Comparison of ENCODE assay signal across 8 mouse cellular contexts in the genomic region with DNA sequence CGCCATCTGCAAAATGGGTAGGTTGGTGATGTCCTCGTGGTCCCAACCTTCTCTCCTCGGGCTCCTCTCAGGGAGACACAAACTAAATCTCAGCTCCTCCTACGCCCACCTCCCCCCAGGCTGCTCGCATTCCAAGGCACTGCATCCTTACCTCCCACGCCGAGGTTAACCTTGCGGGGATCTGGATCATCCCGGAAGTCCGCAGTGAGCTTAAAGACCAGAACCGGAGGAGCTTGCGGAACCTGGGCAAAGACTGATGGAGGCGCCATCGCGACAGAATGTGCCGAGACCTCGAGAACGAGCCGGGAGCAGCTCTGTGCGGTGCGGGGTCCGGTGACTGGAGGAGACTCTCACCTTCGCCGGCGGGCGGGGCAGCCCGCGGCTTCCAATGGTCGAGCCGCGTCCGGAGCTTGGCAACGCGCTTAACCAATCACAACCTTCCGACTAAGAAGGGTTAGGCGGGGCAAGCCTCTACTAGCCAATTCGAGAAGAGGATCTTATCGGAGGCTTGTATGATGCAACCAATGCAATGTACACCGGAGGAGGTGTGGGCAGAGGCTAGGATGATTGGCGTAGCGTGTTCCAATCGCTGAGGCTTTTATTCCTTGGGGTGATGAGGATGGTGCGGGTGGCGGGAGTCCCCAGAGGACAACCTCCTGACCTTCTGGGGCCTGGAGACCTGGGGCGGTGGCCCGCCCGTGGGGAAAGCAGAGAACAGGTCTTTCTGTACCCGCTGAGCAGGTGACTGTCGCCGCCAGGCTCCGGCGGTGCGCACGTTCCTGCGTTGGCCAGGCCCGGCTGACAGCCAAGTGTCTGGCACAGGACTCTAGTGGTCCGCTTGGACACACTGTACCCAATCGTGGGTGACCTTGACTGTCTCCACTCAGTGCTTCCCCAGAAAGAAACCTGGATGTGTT. TPM values are rescaled to one million over a fixed set of nuclear protein-coding genes. Genes with fewer than 3 reads are reported as not detected.
DNase-seq lines count a peak whose midpoint lies in the region; ATAC-seq and TF ChIP-seq lines count a peak whose summit lies in the region.

TSS of gene Got1 (minus strand) at position 419 of the 917 bp plus-strand sequence.

- H3K9me3 ChIP-seq in MEL (replicated peaks; ENCODE audit: insufficient read depth, low read length), result no peaks in the 10 kb centered on the region
- H3K9me3 ChIP-seq in forebrain, postnatal 0 days (ENCODE audit: low read length), result no peaks in the 10 kb centered on the region
- no peaks in the 10 kb centered on the region for H3K9me3 ChIP-seq in lung, embryonic 15.5 days

- peak in 1 of 2 experiments; percentile 44; a peak in 2 of 4 replicates for TF ChIP-seq EP300 in MEL (IDR thresholded peaks at IDR 0.05; ENCODE audit: low read depth in 1 of 2, low read length in 2 of 2)

- peak; percentile 100 for ATAC-seq in forebrain, postnatal 0 days
- peak; percentile 99 for ATAC-seq in lung, embryonic 15.5 days (ENCODE audit: borderline replicate concordance, extremely low read depth, low FRiP score, low TSS enrichment)

- peak within 1 kb of the TSS; percentile 66 to 93 for H3K4me3 ChIP-seq in MEL (ENCODE audit: control insufficient read depth in 1 of 2, insufficient read depth in 1 of 2, low read depth in 2 of 2, low read length in 2 of 2)
- peak within 1 kb of the TSS; percentile 73 for H3K4me3 ChIP-seq in cerebellum, adult 2 months (replicated peaks; ENCODE audit: insufficient read depth, low read depth, low read length)
- H3K4me3 ChIP-seq in forebrain, postnatal 0 days (ENCODE audit: low read depth, low read length), result peak within 1 kb of the TSS; percentile 78
- H3K4me3 ChIP-seq in lung, embryonic 15.5 days, result peak within 1 kb of the TSS; percentile 60

- peak; percentile 75 to 92 for TF ChIP-seq POLR2A in MEL (IDR thresholded peaks at IDR 0.05; ENCODE audit: control insufficient read depth in 1 of 2, insufficient read depth in 1 of 2, low read depth in 1 of 2, low read length in 2 of 2, poor library complexity in 1 of 2)
- peak; percentile 79 for TF ChIP-seq POLR2A in cerebellum, adult 2 months (IDR thresholded peaks at IDR 0.05; ENCODE audit: borderline replicate concordance, insufficient read depth, low read length)

- peak within 1 kb of the TSS; percentile 90 for H3K9ac ChIP-seq in MEL (ENCODE audit: control insufficient read depth, low read depth, low read length, poor library complexity, severe bottlenecking)
- peak within 1 kb of the TSS; percentile 91 for H3K9ac ChIP-seq in forebrain, postnatal 0 days
- H3K9ac ChIP-seq in lung, embryonic 15.5 days, result peak within 1 kb of the TSS; percentile 49

- H3K4me1 ChIP-seq in MEL (ENCODE audit: control insufficient read depth in 1 of 2, insufficient read depth in 2 of 2, low read length in 2 of 2), result peaks cover 8 to 16% of the 10 kb centered on the region in 2 experiments; a peak in 3 of 4 replicates
- H3K4me1 ChIP-seq in cerebellum, adult 2 months (ENCODE audit: control insufficient read depth, insufficient read depth, low read length), result no peaks in the 10 kb centered on the region; the same call in 1 of the 2 replicates
- H3K4me1 ChIP-seq in forebrain, postnatal 0 days (ENCODE audit: insufficient read depth), result peaks cover 17% of the 10 kb centered on the region
- H3K4me1 ChIP-seq in lung, embryonic 15.5 days, result peaks cover 20% of the 10 kb centered on the region

- WGBS in cerebellum, adult 2 months, result under 1% methylated on average over 57 of the region's 58 CpGs
- WGBS in forebrain, postnatal 0 days, result under 1% methylated on average over 58 of the region's 58 CpGs
- under 1% methylated on average over 56 of the region's 58 CpGs for WGBS in lung, embryonic 15.5 days

- peaks cover 44% of the 10 kb centered on the region for H3K79me2 ChIP-seq in MEL (ENCODE audit: control insufficient read depth, insufficient read depth, low read length, poor library complexity)

- no peak for TF ChIP-seq RAD21 in MEL (IDR thresholded peaks at IDR 0.05; ENCODE audit: low read depth, low read length)

- no peaks in the 10 kb centered on the region for H3K27me3 ChIP-seq in MEL (ENCODE audit: control insufficient read depth in 1 of 2, insufficient read depth in 2 of 2, low read length in 2 of 2)
- H3K27me3 ChIP-seq in cerebellum, adult 2 months (ENCODE audit: control insufficient read depth, insufficient read depth, low read length), result no peaks in the 10 kb centered on the region
- H3K27me3 ChIP-seq in forebrain, postnatal 0 days (ENCODE audit: insufficient read depth, low read length), result no peaks in the 10 kb centered on the region
- H3K27me3 ChIP-seq in lung, embryonic 15.5 days, result peaks cover 9% of the 10 kb centered on the region; the same call in 1 of the 2 replicates

- peak; percentile 100 for DNase-seq in MEL (ENCODE audit: low read depth, low spot score)
- DNase-seq in cerebellum, adult 2 months, result peak; percentile 97 to 99
- peak; percentile 98 for DNase-seq in forebrain, postnatal 0 days
- DNase-seq in heart, postnatal 4 days, result peak; percentile 95
- DNase-seq in layer of hippocampus, adult 8-10 months (ENCODE audit: low spot score in 2 of 2), result peak; percentile 97 to 98
- peak; percentile 94 for DNase-seq in ovary, adult 18-20 months (ENCODE audit: low spot score)
- DNase-seq in thymus, postnatal 0 days (ENCODE audit: low spot score), result peak; percentile 97

- H3K36me3 ChIP-seq in MEL (ENCODE audit: control insufficient read depth in 1 of 2, insufficient read depth in 2 of 2, low read length in 2 of 2), result peaks cover 8 to 23% of the 10 kb centered on the region in 2 experiments
- H3K36me3 ChIP-seq in forebrain, postnatal 0 days (ENCODE audit: insufficient read depth), result no peaks in the 10 kb centered on the region
- no peaks in the 10 kb centered on the region for H3K36me3 ChIP-seq in lung, embryonic 15.5 days

- H3K27ac ChIP-seq in MEL (ENCODE audit: control insufficient read depth, low read depth, low read length), result peak within 1 kb of the TSS; percentile 82
- peak within 1 kb of the TSS; percentile 99 for H3K27ac ChIP-seq in cerebellum, adult 2 months (ENCODE audit: insufficient read depth, low read length)
- peak within 1 kb of the TSS; percentile 78 for H3K27ac ChIP-seq in forebrain, postnatal 0 days (ENCODE audit: low read depth, low read length)
- no peak within 1 kb of the TSS for H3K27ac ChIP-seq in lung, embryonic 15.5 days

- peak within 1 kb of the TSS; percentile 91 for H3K4me2 ChIP-seq in forebrain, postnatal 0 days (ENCODE audit: low read depth)
- H3K4me2 ChIP-seq in lung, embryonic 15.5 days, result peak within 1 kb of the TSS; percentile 79

- TF ChIP-seq CTCF in MEL (IDR thresholded peaks at IDR 0.05 in 2 of 3, conservative IDR thresholded peaks at IDR 0.05 in 1 of 3; ENCODE audit: control insufficient read depth in 1 of 3, insufficient read depth in 1 of 3, low read depth in 2 of 3, low read length in 3 of 3, poor library complexity in 1 of 3, severe bottlenecking in 1 of 3), result no peak
- TF ChIP-seq CTCF in cerebellum, adult 2 months (IDR thresholded peaks at IDR 0.05; ENCODE audit: borderline replicate concordance, insufficient read depth, low read depth, low read length), result no peak
- TF ChIP-seq CTCF in forebrain, postnatal 0 days (IDR thresholded peaks at IDR 0.05; ENCODE audit: low read depth), result no peak

TF ChIP-seq in MEL, 35 proteins besides CTCF, POLR2A, EP300 and RAD21 (continues in another document):
- TF ChIP-seq POLR2AphosphoS2 (IDR thresholded peaks at IDR 0.05; ENCODE audit: low read length) (peak; percentile 84; the same call in 1 of the 2 replicates), GATA1 (IDR thresholded peaks at IDR 0.05; ENCODE audit: low read depth, low read length) (peak; percentile 100), NRF1 (IDR thresholded peaks at IDR 0.05; ENCODE audit: insufficient read depth, low read depth, low read length, poor library complexity, severe bottlenecking) (peak; percentile 40; the same call in 1 of the 2 replicates), ELF1 (IDR thresholded peaks at IDR 0.05; ENCODE audit: low read depth, low read length) (no peak; the same call in 1 of the 2 replicates), TBP (IDR thresholded peaks at IDR 0.05; ENCODE audit: low read depth, low read length) (peak; percentile 91), MEF2A (IDR thresholded peaks at IDR 0.05; ENCODE audit: extremely low read depth, insufficient replicate concordance, low read depth, low read length, poor library complexity, severe bottlenecking) (no peak), MXI1 (IDR thresholded peaks at IDR 0.05; ENCODE audit: low read depth, low read length) (peak; percentile 81), RCOR1 (IDR thresholded peaks at IDR 0.05; ENCODE audit: low read depth, low read length) (no peak), ZKSCAN1 (IDR thresholded peaks at IDR 0.05; ENCODE audit: low read depth, low read length) (no peak), ETS1 (IDR thresholded peaks at IDR 0.05; ENCODE audit: low read depth, low read length) (peak; percentile 44; the same call in 1 of the 2 replicates), MAFK (IDR thresholded peaks at IDR 0.05; ENCODE audit: borderline replicate concordance, low read depth, low read length) (no peak), ZC3H11A (IDR thresholded peaks at IDR 0.05; ENCODE audit: low read depth, low read length) (no peak), MAZ (IDR thresholded peaks at IDR 0.05; ENCODE audit: low read depth, low read length) (peak; percentile 68), BHLHE40 (IDR thresholded peaks at IDR 0.05; ENCODE audit: borderline replicate concordance, low read depth, low read length) (peak; percentile 30; the same call in 1 of the 2 replicates), USF2 (IDR thresholded peaks at IDR 0.05; ENCODE audit: borderline replicate concordance in 1 of 2, insufficient read depth in 1 of 2, low read depth in 1 of 2, low read length in 2 of 2) (no peak), USF1 (IDR thresholded peaks at IDR 0.05; ENCODE audit: low read depth, low read length) (no peak), MYB (IDR thresholded peaks at IDR 0.05; ENCODE audit: low read depth, low read length) (no peak), SIN3A (IDR thresholded peaks at IDR 0.05; ENCODE audit: low read length) (peak; percentile 96), GABPA (IDR thresholded peaks at IDR 0.05; ENCODE audit: low read depth, low read length) (no peak), CHD2 (IDR thresholded peaks at IDR 0.05; ENCODE audit: low read length) (peak; percentile 92)

RNA-seq across cellular contexts. Expression of gene Got1, which starts in this region (rescaled TPM):
- total RNA-seq in MEL (2012; rRNA removed), result 60.4 and 69.7 TPM in 2 replicates
- 100 to 1,000 TPM; 106 to 213 TPM for polyA plus RNA-seq in MEL (2012; ENCODE audit: insufficient read depth in 1 of 2, insufficient read length in 2 of 2, low read depth in 1 of 2, low replicate concordance in 2 of 2, missing spikeins in 1 of 2)
- 501 and 528 TPM in 2 replicates for polyA plus RNA-seq in cerebellum, adult 2 months (2012; rRNA removed)
- total RNA-seq in forebrain, postnatal 0 days (2014; rRNA removed), result 86.1 and 88.2 TPM in 2 replicates
- 85.4 and 101 TPM in 2 replicates for polyA plus RNA-seq in forebrain, postnatal 0 days (2015; fragmentation: Nextera tagmentation; extraction: Ambion mirVana)
- total RNA-seq in heart, postnatal 4 days (2021), result 100 to 1,000 TPM; 341 to 353 TPM
- total RNA-seq in layer of hippocampus, adult 8-10 months (2022), result 100 to 1,000 TPM; 346 to 399 (median 369) TPM
- 27.2 and 31.1 TPM in 2 replicates for polyA plus RNA-seq in lung, embryonic 15.5 days (2015; fragmentation: Nextera tagmentation; extraction: Ambion mirVana)
- 62.8 and 63.2 TPM in 2 replicates for polyA plus RNA-seq in thymus, postnatal 0 days (2015; fragmentation: Nextera tagmentation; extraction: Ambion mirVana)
